Mouse (Mus musculus) ES-E14 (cell line): ENCODE data around the gene Ddx11. TPM values are rescaled to one million over a fixed set of nuclear protein-coding genes. Genes with fewer than 3 reads are reported as not detected.
"Not testable (repeated sequence)": the region's sequence is repeated elsewhere in the genome, so short reads cannot be mapped to it uniquely, and the experiment has no call there.

Experiments used
- DNase-seq: peaks from one replicate; pipeline ENCODE4 v3.0.0-alpha.2; 2013; ENCODE audit warnings: low read depth, low spot score
- H3K27ac ChIP-seq: 2 replicates; pipeline ENCODE4 v1.5.1; 2012; ENCODE audit warnings: low read depth, mild to moderate bottlenecking, low read length, moderate library complexity, mixed read lengths; ENCODE audit not compliant: poor library complexity, insufficient read depth, severe bottlenecking
- H3K36me3 ChIP-seq: 2 replicates; pipeline ENCODE4 v1.6.1; 2012; ENCODE audit warnings: mild to moderate bottlenecking, low read length, moderate library complexity, mixed read lengths; ENCODE audit not compliant: control insufficient read depth, poor library complexity, insufficient read depth, severe bottlenecking
- H3K4me1 ChIP-seq, 2 experiments: fragments of 150-350 bp in 1 of 2; sonication (generic) in 1 of 2; 2 replicates each; pipeline ENCODE4 v1.6.1; 2012; ENCODE audit warnings: low read length in 2 of 2, mild to moderate bottlenecking in 1 of 2, mixed read lengths in 1 of 2; ENCODE audit not compliant: control insufficient read depth in 2 of 2, insufficient read depth in 2 of 2, poor library complexity in 1 of 2
- H3K4me3 ChIP-seq, 2 experiments: fragments of 150-350 bp in 1 of 2; sonication (generic) in 1 of 2; 2 replicates each; pipeline ENCODE4 v1.5.1; 2012; ENCODE audit warnings: low read length in 2 of 2, low read depth in 1 of 2, mild to moderate bottlenecking in 1 of 2, mixed read lengths in 1 of 2; ENCODE audit not compliant: insufficient read depth in 1 of 2, poor library complexity in 1 of 2, severe bottlenecking in 1 of 2
- H3K9ac ChIP-seq: 2 replicates; pipeline ENCODE4 v1.6.1; 2012; ENCODE audit warnings: low read depth, mild to moderate bottlenecking, low read length, mixed read lengths; ENCODE audit not compliant: poor library complexity, insufficient read depth, severe bottlenecking
- H3K9me3 ChIP-seq: fragments of 150-350 bp; sonication (generic); 2 replicates; pipeline ENCODE4 v1.6.1; 2012; ENCODE audit warnings: low read depth, mild to moderate bottlenecking, low read length; ENCODE audit not compliant: control insufficient read depth, insufficient read depth
- CHD2 ChIP-seq: IDR thresholded peaks from 2 replicates; pipeline ENCODE4 v1.6.1; 2014; ENCODE audit warnings: mild to moderate bottlenecking, low read depth, low read length, inconsistent platforms
- HCFC1 ChIP-seq: IDR thresholded peaks from 2 replicates; pipeline ENCODE4 v1.6.1; 2012; ENCODE audit warnings: low read length, inconsistent platforms, borderline replicate concordance; ENCODE audit not compliant: insufficient read depth
- MAFK ChIP-seq: IDR thresholded peaks from 2 replicates; pipeline ENCODE4 v1.6.1; 2014; ENCODE audit warnings: mild to moderate bottlenecking, low read depth, low read length, inconsistent platforms; ENCODE audit not compliant: insufficient read depth
- ZC3H11A ChIP-seq: IDR thresholded peaks from 2 replicates; pipeline ENCODE4 v1.6.1; 2012; ENCODE audit warnings: low read depth, mild to moderate bottlenecking, inconsistent platforms, low read length, borderline replicate concordance
- ZNF384 ChIP-seq: IDR thresholded peaks from 2 replicates; pipeline ENCODE4 v1.6.1; 2012; ENCODE audit warnings: low read depth, low read length, inconsistent platforms
- in situ Hi-C, 2 experiments: fragments of 600-800 bp; cut with MboI; formaldehyde crosslinking; loops; one replicate each; pipeline ENCODE4 v1.15.1; 2025; ENCODE audit warnings: low sequenced_read_pairs in 2 of 2, inconsistent platforms in 1 of 2; ENCODE audit not compliant: unreplicated experiment in 2 of 2
- total RNA-seq: library from RNA; depleted of rRNA; stranded (reverse); fragments of 300-350 nt; gene quantifications from 2 replicates; pipeline ENCODE4 v1.2.3, GENCODE M21; 2012

The Ddx11 gene
- total RNA-seq, 1 experiment = 56.1 TPM

GRCm38 (mm10) chr17:66131212-66131611 lies 7.9 kb downstream of the Ddx11 start:
- H3K9me3 ChIP-seq = no peaks in the 10 kb centered on the region
- peaks cover 0 to under 1% of the 10 kb centered on the region in 2 experiments; a peak in 2 of 4 replicates for H3K4me1 ChIP-seq
- DNase-seq = peak; percentile 56
- in situ Hi-C loops = no loop called here
- H3K4me3 ChIP-seq = no peak overlapping the region
- peaks cover 46% of the 10 kb centered on the region for H3K36me3 ChIP-seq
- TF ChIP-seq MAFK = no peak
- TF ChIP-seq ZC3H11A = no peak
- TF ChIP-seq CHD2 = no peak
- no peak for TF ChIP-seq ZNF384
- TF ChIP-seq HCFC1 = no peak
- no peak overlapping the region for H3K9ac ChIP-seq
- no peak overlapping the region for H3K27ac ChIP-seq

DNA sequence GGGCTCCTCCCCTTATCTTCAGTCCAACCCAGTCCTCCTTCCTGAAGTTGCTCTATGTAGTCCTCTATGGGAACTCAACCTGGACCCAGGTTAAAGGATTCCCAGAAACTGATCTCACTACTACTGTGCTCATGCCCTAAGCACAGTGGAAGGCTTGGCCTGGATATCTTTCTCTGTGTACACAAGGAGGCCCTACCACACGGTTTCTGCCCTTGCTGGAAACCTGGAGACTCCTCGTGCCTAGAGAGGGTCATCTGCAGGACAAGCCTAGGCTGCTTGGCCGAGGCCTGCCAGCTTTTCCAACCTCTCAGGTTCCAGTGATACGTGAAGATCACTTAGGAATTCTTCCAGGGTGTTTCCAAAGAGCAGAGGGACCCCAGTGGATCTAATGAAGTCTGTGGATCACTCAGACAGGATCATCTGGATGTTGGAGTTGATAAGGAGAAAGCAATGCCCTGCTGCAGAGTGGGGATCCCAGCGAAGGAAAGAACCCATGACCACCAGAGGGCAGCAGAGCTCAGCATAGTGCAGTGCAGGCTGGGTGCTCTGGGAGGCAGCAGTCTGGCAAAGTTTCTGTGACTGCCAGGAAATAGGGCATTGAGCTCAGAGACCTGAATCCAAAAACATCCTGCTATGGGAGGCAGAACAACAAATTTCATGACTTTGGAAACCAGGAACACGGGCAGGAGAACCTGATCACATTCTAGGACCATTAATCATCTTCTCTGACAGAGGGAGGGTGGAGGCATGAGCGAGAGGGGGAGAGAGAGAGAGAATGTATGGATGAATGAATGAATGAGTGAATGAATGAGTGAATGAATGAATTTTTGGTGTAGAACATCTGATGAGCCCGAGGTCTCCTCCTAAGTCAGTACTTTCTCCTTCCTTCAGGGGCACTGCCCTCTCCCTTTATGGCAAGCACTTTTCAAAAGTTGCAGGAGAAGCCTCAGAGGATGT lies 29.7 kb downstream of the Ddx11 start:
- in situ Hi-C loops = loop anchor here in 1 of 2 experiments (10.0 kb wide), 1 partner anchor 342 kb away; no protein-coding TSS in a partner anchor
- H3K36me3 ChIP-seq = peaks cover 33% of the 10 kb centered on the region
- not testable (repeated sequence) for H3K4me1 ChIP-seq, H3K9me3 ChIP-seq, H3K27ac ChIP-seq, H3K4me3 ChIP-seq, H3K9ac ChIP-seq, DNase-seq

GRCm38 (mm10) chr17:66153735-66154423 lies 30.6 kb downstream of the Ddx11 start:
- H3K36me3 ChIP-seq = peaks cover 24% of the 10 kb centered on the region
- in situ Hi-C loops = loop anchor here in 1 of 2 experiments (10.0 kb wide), 1 partner anchor 341 kb away; no protein-coding TSS in a partner anchor
- not testable (repeated sequence) for H3K4me3 ChIP-seq, DNase-seq, H3K4me1 ChIP-seq, H3K9me3 ChIP-seq, H3K9ac ChIP-seq, H3K27ac ChIP-seq

DNA sequence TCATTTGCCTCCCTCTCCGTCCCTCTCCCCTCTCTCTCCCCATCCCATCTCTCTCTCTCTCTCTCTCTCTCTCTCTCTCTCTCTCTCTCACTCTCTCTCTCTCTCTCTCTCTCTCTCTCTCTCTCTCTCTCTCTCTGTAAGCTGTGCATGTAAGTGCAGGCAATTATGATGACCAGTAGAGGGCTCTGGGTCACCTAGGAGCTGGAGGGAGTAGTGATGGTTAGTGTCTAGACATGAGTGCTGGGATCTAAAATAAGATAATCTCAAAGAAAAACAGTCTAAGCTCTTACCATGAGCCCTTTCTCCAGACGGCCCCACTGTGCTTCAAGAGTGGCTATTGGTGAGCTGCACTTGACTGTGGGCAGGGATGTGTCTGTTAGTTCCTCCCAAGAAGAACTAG lies 31.6 kb downstream of the Ddx11 start:
- no peak for TF ChIP-seq CHD2
- no peak for TF ChIP-seq ZC3H11A
- no peak for TF ChIP-seq MAFK
- in situ Hi-C loops = loop anchor here in 1 of 2 experiments (10.0 kb wide), 1 partner anchor 340 kb away; no protein-coding TSS in a partner anchor
- Histone ChIP-seq H3K27ac (no peak overlapping the region), H3K4me3 (no peak overlapping the region), H3K4me1 (no peaks in the 10 kb centered on the region), H3K9ac (no peak overlapping the region), H3K36me3 (peaks cover 15% of the 10 kb centered on the region), H3K9me3 (no peaks in the 10 kb centered on the region)
- DNase-seq = no peak
